Mouse (Mus musculus): Measurements from ENCODE around the gene Padi4. TPM values are rescaled to one million over a fixed set of nuclear protein-coding genes. Genes with fewer than 3 reads are reported as not detected.

Gene Padi4
- polyA plus RNA-seq (2021; fragmentation: Nextera tagmentation) = not detected in 2 replicates
- long read RNA-seq, experiment 1 = 0 reads
- long read RNA-seq, experiment 2 = 0 reads

GRCm38 (mm10) chr4:140774025-140774800 is at the start of gene Padi4:
TSS of gene Padi4 (minus strand) at chr4:140774236.

GRCm38 (mm10) chr4:140810458-140811260 is 36.6 kb upstream of the Padi4 start, which contains the start of gene Padi3:
TSS of gene Padi3 (minus strand) at chr4:140810648.

GRCm38 (mm10) chr4:140742543-140742942 is 31.5 kb downstream of the Padi4 start, which contains the start of gene Padi6:
TSS of gene Padi6 (minus strand) at chr4:140742643.

GRCm38 (mm10) chr4:140700269-140701018 is 73.6 kb downstream of the Padi4 start, which contains the start of gene Rcc2:
TSS of gene Rcc2 (plus strand) at chr4:140700541.

Small RNA genes within 50 kb of the gene (microRNA-seq; reads per million reads assigned to microRNA genes)
- not detected for gene Gm25951

Other genes starting within 250 kb of the Padi4 start
- gene Arhgef10l, start 108.2 kb downstream of the Padi4 start, polyA plus RNA-seq (2021; fragmentation: Nextera tagmentation) = 7.2 and 8.3 TPM in 2 replicates
- gene Rcc2, start 73.7 kb downstream of the Padi4 start, polyA plus RNA-seq (2021; fragmentation: Nextera tagmentation) = 15.2 and 16.8 TPM in 2 replicates
- gene Padi6, start 31.6 kb downstream of the Padi4 start, polyA plus RNA-seq (2021; fragmentation: Nextera tagmentation) = not detected in 2 replicates
- gene Padi3, start 36.4 kb upstream of the Padi4 start, polyA plus RNA-seq (2021; fragmentation: Nextera tagmentation) = not detected in 2 replicates
- gene Padi1, start 71.5 kb upstream of the Padi4 start, polyA plus RNA-seq (2021; fragmentation: Nextera tagmentation) = not detected in 2 replicates
- 6.3 and 8.9 TPM in 2 replicates for gene Padi2, start 132.1 kb upstream of the Padi4 start, polyA plus RNA-seq (2021; fragmentation: Nextera tagmentation)
- 538 and 582 TPM in 2 replicates for gene Sdhb, start 187.0 kb upstream of the Padi4 start, polyA plus RNA-seq (2021; fragmentation: Nextera tagmentation)
- gene Atp13a2, start 212.6 kb upstream of the Padi4 start, polyA plus RNA-seq (2021; fragmentation: Nextera tagmentation) = 43.6 and 48.5 TPM in 2 replicates
- gene Mfap2, start 236.2 kb upstream of the Padi4 start, polyA plus RNA-seq (2021; fragmentation: Nextera tagmentation) = 3.4 and 6.0 TPM in 2 replicates

Data from layer of hippocampus, adult 6 months (tissue).